Mouse (Mus musculus) embryonic facial prominence, embryonic 10.5 days (tissue): ENCODE measurements at regions not wholly inside any gene's neighbourhood (a gene's known extent, or its start where the extent isn't known, plus 50 kb on each side); places are given as distances from the start of the nearest gene placed in this dataset.

Experiments used
- DNase-seq: peaks from one replicate; pipeline ENCODE4 v3.0.0-alpha.2; 2017; ENCODE audit warnings: low spot score
- H3K27ac ChIP-seq: fragments of 300-500 bp; sonication (generic); replicated peaks from 2 replicates; pipeline ENCODE4 v1.5.1; 2016; ENCODE audit warnings: mild to moderate bottlenecking
- H3K27me3 ChIP-seq: fragments of 300-500 bp; sonication (generic); replicated peaks from 2 replicates; pipeline ENCODE4 v1.6.1; 2016; ENCODE audit warnings: low read depth, mild to moderate bottlenecking; ENCODE audit not compliant: poor library complexity, severe bottlenecking
- H3K36me3 ChIP-seq: fragments of 300-500 bp; sonication (generic); replicated peaks from 2 replicates; pipeline ENCODE4 v1.6.1; 2016; ENCODE audit warnings: mild to moderate bottlenecking, moderate library complexity
- H3K4me1 ChIP-seq: fragments of 300-500 bp; sonication (generic); 2 replicates; pipeline ENCODE4 v1.6.1; 2016
- H3K4me3 ChIP-seq: fragments of 300-500 bp; sonication (generic); 2 replicates; pipeline ENCODE4 v1.5.1; 2016; ENCODE audit warnings: mild to moderate bottlenecking, moderate library complexity
- H3K9me3 ChIP-seq: fragments of 300-500 bp; sonication (generic); 2 replicates; pipeline ENCODE4 v1.6.1; 2016; ENCODE audit warnings: mild to moderate bottlenecking
- WGBS: fragments of 180-500 bp; shearing (Covaris S2); methylation state at CpG from one replicate; pipeline ENCODE4 v1.1.7; 2016; 5-methylcytosine and 5-hydroxymethylcytosine counted together

- Histone ChIP-seq H3K9me3 (no peaks in the 10 kb centered on the region), H3K27me3 (no peaks in the 10 kb centered on the region), H3K4me3 (no peak overlapping the region), H3K27ac (no peak overlapping the region), H3K36me3 (no peaks in the 10 kb centered on the region), H3K4me1 (no peaks in the 10 kb centered on the region)
- no peak for DNase-seq
- 86% methylated on average over 3 of the region's 3 CpGs for WGBS
These were observed 361.9 kb upstream of the Maf start for GRCm38 (mm10) chr8:116069538-116069937.

DNA sequence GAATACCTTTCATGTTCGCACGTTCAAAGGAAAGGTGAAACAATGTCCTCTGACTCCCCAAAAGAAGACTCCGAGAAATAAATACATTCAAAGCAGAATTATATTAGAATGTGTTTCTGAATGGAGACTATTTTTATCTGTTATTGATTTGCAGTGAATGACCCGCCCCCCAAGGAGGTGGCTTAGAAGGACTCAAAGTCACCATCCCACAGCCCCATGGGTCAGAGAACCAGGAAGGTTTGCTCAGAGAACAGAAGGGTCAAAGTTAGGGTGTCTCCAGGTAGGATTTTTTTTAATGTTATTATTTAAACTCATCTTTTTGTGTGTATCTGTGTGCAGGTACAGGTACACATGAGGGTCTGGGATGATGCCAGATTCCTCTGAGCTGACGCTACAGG is 360.4 kb upstream of the Maf start:
- WGBS = 92% methylated on average over 5 of the region's 5 CpGs
- H3K4me1 ChIP-seq = no peaks in the 10 kb centered on the region
- H3K36me3 ChIP-seq = no peaks in the 10 kb centered on the region
- no peak overlapping the region for H3K27ac ChIP-seq
- H3K4me3 ChIP-seq = no peak overlapping the region
- H3K27me3 ChIP-seq = no peaks in the 10 kb centered on the region
- H3K9me3 ChIP-seq = no peaks in the 10 kb centered on the region
- no peak for DNase-seq

GRCm38 (mm10) chr8:116067182-116067977 is 359.8 kb upstream of the Maf start:
- WGBS = 89% methylated on average over 9 of the region's 9 CpGs
- Histone ChIP-seq H3K36me3 (no peaks in the 10 kb centered on the region), H3K4me1 (no peaks in the 10 kb centered on the region), H3K9me3 (no peaks in the 10 kb centered on the region), H3K4me3 (no peak overlapping the region), H3K27me3 (no peaks in the 10 kb centered on the region), H3K27ac (no peak overlapping the region)
- no peak for DNase-seq

GRCm38 (mm10) chr8:116065871-116066270 is 358.3 kb upstream of the Maf start:
- WGBS = 89% methylated on average over 7 of the region's 7 CpGs
- Histone ChIP-seq H3K27ac (no peak overlapping the region), H3K4me3 (no peak overlapping the region), H3K27me3 (no peaks in the 10 kb centered on the region), H3K9me3 (no peaks in the 10 kb centered on the region), H3K4me1 (no peaks in the 10 kb centered on the region), H3K36me3 (no peaks in the 10 kb centered on the region)
- no peak for DNase-seq

DNA sequence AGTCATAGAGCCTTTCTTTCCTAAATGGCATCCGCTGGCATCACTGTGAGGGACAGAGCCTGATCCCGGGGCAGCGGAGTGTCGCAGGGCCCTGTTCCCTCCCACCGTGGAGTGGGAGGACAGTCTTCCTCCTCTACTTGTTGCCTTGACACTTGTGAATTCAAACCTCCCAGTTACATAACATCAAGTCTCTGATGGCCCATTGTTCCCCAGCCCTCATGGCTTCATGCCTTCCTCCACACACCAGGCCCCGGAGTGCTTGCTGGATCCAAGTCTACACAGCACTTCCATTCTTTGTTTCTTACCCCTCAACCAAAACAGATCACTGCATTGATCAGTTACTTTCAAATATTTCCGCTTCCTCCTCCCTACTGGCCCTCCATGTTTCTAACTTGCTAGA is 357.7 kb upstream of the Maf start:
- Histone ChIP-seq H3K9me3 (no peaks in the 10 kb centered on the region), H3K4me1 (no peaks in the 10 kb centered on the region), H3K27ac (no peak overlapping the region), H3K27me3 (no peaks in the 10 kb centered on the region), H3K36me3 (no peaks in the 10 kb centered on the region), H3K4me3 (no peak overlapping the region)
- WGBS = 87% methylated on average over 7 of the region's 7 CpGs
- no peak for DNase-seq

- no peaks in the 10 kb centered on the region for H3K9me3 ChIP-seq
- no peak overlapping the region for H3K4me3 ChIP-seq
- DNase-seq = no peak
- no peaks in the 10 kb centered on the region for H3K4me1 ChIP-seq
- no peaks in the 10 kb centered on the region for H3K27me3 ChIP-seq
- H3K36me3 ChIP-seq = no peaks in the 10 kb centered on the region
- H3K27ac ChIP-seq = no peak overlapping the region
- 80% methylated on average over 11 of the region's 11 CpGs for WGBS
These were observed 357.0 kb upstream of the Maf start for GRCm38 (mm10) chr8:116064562-116064961.

DNA sequence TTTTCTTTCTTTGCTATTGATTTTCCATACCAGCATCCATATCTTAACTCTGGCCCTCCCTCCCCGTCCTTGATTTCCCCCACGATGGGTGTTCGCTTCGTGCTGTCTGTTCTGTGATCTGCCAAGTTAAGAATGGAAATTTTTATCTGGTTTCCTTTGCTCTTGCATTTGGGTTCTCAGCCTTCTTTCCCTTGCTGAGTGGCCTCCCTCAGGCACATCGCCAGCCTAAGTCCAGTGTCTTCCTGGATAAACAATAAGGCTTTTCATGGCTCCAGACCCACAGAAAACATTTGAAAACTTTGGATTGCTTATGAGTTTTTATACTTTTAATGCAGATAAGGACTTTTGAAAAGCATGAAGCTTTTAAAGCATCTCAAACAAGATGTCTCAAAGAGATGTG is 355.9 kb upstream of the Maf start:
- no peaks in the 10 kb centered on the region for H3K36me3 ChIP-seq
- H3K4me1 ChIP-seq = no peaks in the 10 kb centered on the region
- no peak for DNase-seq
- H3K27ac ChIP-seq = no peak overlapping the region
- WGBS = 82% methylated on average over 5 of the region's 5 CpGs
- 0 out of 2 replicates have a peak, but pooled peaks cover 4% of the 10 kb centered on the region for H3K27me3 ChIP-seq
- no peak overlapping the region for H3K4me3 ChIP-seq
- no peaks in the 10 kb centered on the region for H3K9me3 ChIP-seq

DNA sequence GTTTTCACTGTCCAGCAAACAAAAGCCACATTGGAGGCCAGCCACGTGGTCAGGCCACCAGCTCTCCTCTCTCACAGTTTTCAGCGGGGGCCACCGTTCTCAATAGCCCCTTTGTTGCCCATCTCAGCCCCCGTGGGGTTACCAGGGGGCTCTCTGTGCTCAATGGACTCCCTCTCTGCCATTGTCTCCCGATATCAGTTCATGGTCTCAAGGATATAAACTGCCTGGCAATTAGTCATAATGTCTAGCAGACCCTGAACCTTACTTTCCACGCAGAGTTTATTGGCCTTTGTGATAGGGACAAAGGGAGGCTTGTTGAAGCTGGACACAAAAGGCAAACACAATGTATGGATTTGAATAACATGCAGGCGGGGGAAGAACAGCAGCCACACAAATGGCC is 345.9 kb upstream of the Maf start:
- WGBS = 22% methylated on average over 7 of the region's 7 CpGs
- H3K27me3 ChIP-seq = peaks cover 63% of the 10 kb centered on the region
- peaks cover 16% of the 10 kb centered on the region for H3K4me1 ChIP-seq
- no peak overlapping the region for H3K4me3 ChIP-seq
- H3K27ac ChIP-seq = peak overlapping the region; percentile 61
- DNase-seq = peak; percentile 57
- no peaks in the 10 kb centered on the region for H3K9me3 ChIP-seq
- H3K36me3 ChIP-seq = no peaks in the 10 kb centered on the region

- Histone ChIP-seq H3K4me1 (peaks cover 16% of the 10 kb centered on the region), H3K27ac (peak overlapping the region; percentile 61), H3K9me3 (no peaks in the 10 kb centered on the region), H3K27me3 (peaks cover 60% of the 10 kb centered on the region), H3K4me3 (no peak overlapping the region), H3K36me3 (no peaks in the 10 kb centered on the region)
- WGBS = 68% methylated on average over 6 of the region's 6 CpGs
- DNase-seq = no peak
These were observed 345.4 kb upstream of the Maf start for GRCm38 (mm10) chr8:116053043-116053442.

GRCm38 (mm10) chr8:116048480-116048879 is 340.9 kb upstream of the Maf start:
- Histone ChIP-seq H3K36me3 (no peaks in the 10 kb centered on the region), H3K4me1 (peaks cover 6% of the 10 kb centered on the region), H3K27ac (no peak overlapping the region), H3K4me3 (no peak overlapping the region), H3K27me3 (peaks cover 28% of the 10 kb centered on the region), H3K9me3 (no peaks in the 10 kb centered on the region)
- 84% methylated on average over 10 of the region's 10 CpGs for WGBS
- DNase-seq = no peak

DNA sequence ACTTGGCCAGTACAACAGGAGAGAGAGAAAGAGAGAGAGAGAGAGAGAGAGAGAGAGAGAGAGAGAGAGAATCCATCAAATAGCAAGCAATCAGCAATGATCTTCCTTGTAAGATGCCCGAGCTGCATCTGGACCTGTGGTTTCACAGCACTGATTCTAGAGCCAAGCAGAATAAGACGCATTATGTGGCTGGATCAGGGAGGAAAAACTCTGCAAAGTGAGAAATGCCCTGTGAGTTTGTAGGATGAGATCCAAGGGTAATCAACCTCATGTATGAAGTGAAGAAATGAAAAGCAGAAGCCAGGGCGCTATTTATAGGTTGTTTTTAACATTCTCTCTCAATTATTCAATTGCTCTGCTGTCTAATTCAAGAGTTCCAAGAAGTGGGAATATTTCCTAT is 339.3 kb upstream of the Maf start:
- H3K4me1 ChIP-seq = no peaks in the 10 kb centered on the region
- H3K27me3 ChIP-seq = peaks cover 22% of the 10 kb centered on the region
- DNase-seq = no peak
- no peak overlapping the region for H3K4me3 ChIP-seq
- no peak overlapping the region for H3K27ac ChIP-seq
- H3K9me3 ChIP-seq = no peaks in the 10 kb centered on the region
- WGBS = 84% methylated on average over 3 of the region's 3 CpGs
- no peaks in the 10 kb centered on the region for H3K36me3 ChIP-seq

DNA sequence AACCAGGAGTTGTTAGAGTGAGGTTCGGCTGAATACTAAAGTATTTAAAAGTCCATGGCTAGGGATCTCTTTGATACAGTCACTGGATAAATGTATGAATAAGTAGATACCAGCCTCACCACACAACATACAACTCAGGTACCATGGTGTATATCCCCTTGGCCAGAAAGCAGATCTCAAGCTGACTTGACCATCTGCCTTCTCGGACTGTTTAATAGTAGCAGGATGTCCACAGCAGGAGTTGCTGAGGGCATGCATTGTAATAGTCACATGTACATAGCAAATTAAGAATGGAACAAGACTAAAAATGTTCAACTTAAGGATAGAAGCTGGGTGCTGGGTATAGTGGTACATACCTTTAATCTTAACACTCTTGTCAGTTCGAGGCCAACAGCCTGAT is 337.9 kb upstream of the Maf start:
- 87% methylated on average over 3 of the region's 3 CpGs for WGBS
- DNase-seq = no peak
- H3K36me3 ChIP-seq = no peaks in the 10 kb centered on the region

GRCm38 (mm10) chr8:116043381-116043780 is 335.8 kb upstream of the Maf start:
- H3K36me3 ChIP-seq = no peaks in the 10 kb centered on the region
- WGBS = 89% methylated on average over 4 of the region's 4 CpGs
- no peak overlapping the region for H3K27ac ChIP-seq
- H3K4me3 ChIP-seq = no peak overlapping the region
- H3K9me3 ChIP-seq = no peaks in the 10 kb centered on the region
- H3K4me1 ChIP-seq = no peaks in the 10 kb centered on the region
- DNase-seq = no peak
- no peaks in the 10 kb centered on the region for H3K27me3 ChIP-seq

More for the DNA sequence above, 337.9 kb upstream of the Maf start:
- Histone ChIP-seq H3K27ac (no peak overlapping the region), H3K9me3 (no peaks in the 10 kb centered on the region), H3K4me1 (no peaks in the 10 kb centered on the region), H3K27me3 (peaks cover 8% of the 10 kb centered on the region), H3K4me3 (no peak overlapping the region)
